Mouse (Mus musculus) hindbrain, embryonic 14.5 days (tissue): ENCODE measurements around the gene Ammecr1. TPM values are rescaled to one million over a fixed set of nuclear protein-coding genes. Genes with fewer than 3 reads are reported as not detected.

ENCODE experiments used
- ATAC-seq: fragments of 200-750 bp; cut with Nextera tagmentation; 2 replicates; pipeline ENCODE4 v1.8.0; 2017; ENCODE audit warnings: moderate number of reproducible peaks, mild to moderate bottlenecking, moderate TSS enrichment, moderate library complexity; ENCODE audit not compliant: low FRiP score
- DNase-seq: peaks from one replicate; pipeline ENCODE4 v3.0.0-alpha.2; 2015; ENCODE audit warnings: low spot score
- H3K27ac ChIP-seq: fragments of 300-500 bp; sonication (generic); 2 replicates; pipeline ENCODE4 v1.5.1; 2014; ENCODE audit warnings: mild to moderate bottlenecking, moderate library complexity
- H3K27me3 ChIP-seq: fragments of 300-500 bp; sonication (generic); 2 replicates; pipeline ENCODE4 v1.6.1; 2014; ENCODE audit warnings: mild to moderate bottlenecking, low read length, mixed read lengths; ENCODE audit not compliant: control insufficient read depth, insufficient read depth
- H3K36me3 ChIP-seq: fragments of 300-500 bp; sonication (generic); replicated peaks from 2 replicates; pipeline ENCODE4 v1.6.1; 2014; ENCODE audit not compliant: control insufficient read depth, insufficient read depth
- H3K4me1 ChIP-seq: fragments of 300-500 bp; sonication (generic); replicated peaks from 2 replicates; pipeline ENCODE4 v1.6.1; 2014; ENCODE audit warnings: antibody characterized with exemption, low read length, mixed read lengths; ENCODE audit not compliant: control insufficient read depth, insufficient read depth
- H3K4me2 ChIP-seq: fragments of 300-500 bp; sonication (generic); replicated peaks from 2 replicates; pipeline ENCODE4 v1.6.1; 2014; ENCODE audit warnings: mild to moderate bottlenecking, moderate library complexity
- H3K4me3 ChIP-seq: fragments of 300-500 bp; sonication (generic); replicated peaks from 2 replicates; pipeline ENCODE4 v1.5.1; 2014; ENCODE audit warnings: mild to moderate bottlenecking, low read length
- H3K9ac ChIP-seq: fragments of 300-500 bp; sonication (generic); 2 replicates; pipeline ENCODE4 v1.6.1; 2014
- H3K9me3 ChIP-seq: fragments of 300-500 bp; sonication (generic); 2 replicates; pipeline ENCODE4 v1.6.1; 2016; ENCODE audit warnings: low read length; ENCODE audit not compliant: control insufficient read depth
- WGBS: fragments of 180-500 bp; shearing (Covaris S2); extraction: QIAGEN DNeasy Blood & Tissue Kit; methylation state at CpG from one replicate; pipeline ENCODE4 v1.1.7; 2014; 5-methylcytosine and 5-hydroxymethylcytosine counted together
- microRNA-seq: library from miRNA; unstranded; fragments of <30 nt; microRNA quantifications from one replicate; pipeline ENCODE4, GENCODE M21; 2016
- polyA plus RNA-seq: library from polyadenylated mRNA; unstranded; fragments of >200 nt; fragmentation: Nextera tagmentation; extraction: Ambion mirVana; gene quantifications from 2 replicates; pipeline ENCODE4 v1.2.1, GENCODE M21; 2014

The Ammecr1 gene
- polyA plus RNA-seq, 1 experiment from 2014 or later: 4.7 TPM

- no peak for DNase-seq
Measured at GRCm38 (mm10) chrX:142806126-142806525, 160.4 kb downstream of the Ammecr1 start.

GRCm38 (mm10) chrX:142804596-142804995, 161.9 kb downstream of the Ammecr1 start:
- no peak overlapping the region for H3K4me2 ChIP-seq
- no peak overlapping the region for H3K27ac ChIP-seq
- no peak overlapping the region for H3K9ac ChIP-seq
- WGBS: 74% methylated on average over 3 of the region's 3 CpGs
- 0 out of 2 replicates have a peak, but pooled peaks have one; percentile 34 for ATAC-seq
- DNase-seq: peak; percentile 56
- H3K4me3 ChIP-seq: no peak overlapping the region
- H3K27me3 ChIP-seq: 0 out of 2 replicates have a peak, but pooled peaks cover 3% of the 10 kb centered on the region
- H3K9me3 ChIP-seq: no peaks in the 10 kb centered on the region
- no peaks in the 10 kb centered on the region for H3K4me1 ChIP-seq
- H3K36me3 ChIP-seq: no peaks in the 10 kb centered on the region

More at GRCm38 (mm10) chrX:142806126-142806525, 160.4 kb downstream of the Ammecr1 start:
- H3K4me3 ChIP-seq: no peak overlapping the region
- no peaks in the 10 kb centered on the region for H3K36me3 ChIP-seq
- no peaks in the 10 kb centered on the region for H3K9me3 ChIP-seq
- WGBS: 74% methylated on average over 6 of the region's 6 CpGs
- ATAC-seq: no peak
- H3K27ac ChIP-seq: no peak overlapping the region
- H3K9ac ChIP-seq: no peak overlapping the region
- no peaks in the 10 kb centered on the region for H3K4me1 ChIP-seq
- H3K27me3 ChIP-seq: 0 out of 2 replicates have a peak, but pooled peaks cover 3% of the 10 kb centered on the region
- H3K4me2 ChIP-seq: no peak overlapping the region

Small RNAs within 50 kb of the gene (microRNA-seq; reads per million reads assigned to microRNA genes)
- gene Gm44351: not detected

Other genes starting within 250 kb of the Ammecr1 start
- gene Rtl9, start 132.9 kb upstream of the Ammecr1 start, polyA plus RNA-seq: 0.67 and 0.77 TPM in 2 replicates